Mouse (Mus musculus): Measurements from ENCODE around the gene Lmf2.

- TF ChIP-seq CTCF (IDR thresholded peaks at IDR 0.05; ENCODE audit: borderline replicate concordance, extremely low read depth, insufficient read depth, insufficient read length) (no peak), POLR2A (IDR thresholded peaks at IDR 0.05; ENCODE audit: borderline replicate concordance, extremely low read depth, insufficient read depth, insufficient read length, poor library complexity, severe bottlenecking) (no peak)
Observed at GRCm38 (mm10) chr15:89372068-89372467, 16.6 kb upstream of the Lmf2 start.

Data from brain, embryonic 14.5 days (tissue).